ENCODE assay signal across 8 mouse cellular contexts in genomic region chr12:100159261-100159975, GRCm38 (mm10). TPM values are rescaled to one million over a fixed set of nuclear protein-coding genes. Genes with fewer than 3 reads are reported as not detected.
DNase-seq lines count a peak whose midpoint lies in the region; ATAC-seq and TF ChIP-seq lines count a peak whose summit lies in the region.

Gene Nrde2, minus strand, starts transcription at chr12:100159653.

- peak within 1 kb of the TSS; percentile 63 for H3K9ac ChIP-seq in heart, embryonic 12.5 days
- H3K9ac ChIP-seq in kidney, postnatal 0 days (ENCODE audit: low read depth, low read length), result peak within 1 kb of the TSS; percentile 61
- H3K9ac ChIP-seq in liver, embryonic 11.5 days (ENCODE audit: low read depth, low read length), result peak within 1 kb of the TSS; percentile 70
- H3K9ac ChIP-seq in stomach, embryonic 14.5 days (replicated peaks; ENCODE audit: low read depth, low read length), result peak within 1 kb of the TSS; percentile 64

- H3K27me3 ChIP-seq in heart, embryonic 12.5 days (replicated peaks), result no peaks in the 10 kb centered on the region
- H3K27me3 ChIP-seq in kidney, postnatal 0 days (ENCODE audit: insufficient read depth, low read length), result no peaks in the 10 kb centered on the region
- no peaks in the 10 kb centered on the region for H3K27me3 ChIP-seq in liver, embryonic 11.5 days (replicated peaks; ENCODE audit: control insufficient read depth, insufficient read depth, low read length)
- no peaks in the 10 kb centered on the region for H3K27me3 ChIP-seq in stomach, embryonic 14.5 days (ENCODE audit: control insufficient read depth, insufficient read depth, low read length)

- no peaks in the 10 kb centered on the region for H3K9me3 ChIP-seq in heart, embryonic 12.5 days (replicated peaks)
- no peaks in the 10 kb centered on the region for H3K9me3 ChIP-seq in kidney, postnatal 0 days (replicated peaks; ENCODE audit: low read length)
- H3K9me3 ChIP-seq in liver, embryonic 11.5 days (ENCODE audit: control insufficient read depth, low read length), result no peaks in the 10 kb centered on the region
- no peaks in the 10 kb centered on the region for H3K9me3 ChIP-seq in stomach, embryonic 14.5 days (ENCODE audit: control insufficient read depth, low read depth, low read length)

- H3K36me3 ChIP-seq in heart, embryonic 12.5 days, result peaks cover 8% of the 10 kb centered on the region
- 0 out of 2 replicates have a peak, but pooled peaks cover 2% of the 10 kb centered on the region for H3K36me3 ChIP-seq in kidney, postnatal 0 days (ENCODE audit: insufficient read depth, low read length)
- H3K36me3 ChIP-seq in liver, embryonic 11.5 days (ENCODE audit: control insufficient read depth, insufficient read depth, low read length), result no peaks in the 10 kb centered on the region
- H3K36me3 ChIP-seq in stomach, embryonic 14.5 days (ENCODE audit: control insufficient read depth, insufficient read depth, low read length), result no peaks in the 10 kb centered on the region

- peak; percentile 93 for DNase-seq in CD4-positive helper T cell, adult 2 months (ENCODE audit: low read depth, low spot score)
- DNase-seq in brain, embryonic 18.5 days (ENCODE audit: low read depth, low spot score), result peak; percentile 87
- DNase-seq in kidney, postnatal 0 days (ENCODE audit: low spot score), result peak; percentile 98
- peak; percentile 90 for DNase-seq in liver, embryonic 11.5 days (ENCODE audit: low spot score)
- peak; percentile 92 for DNase-seq in naive thymus-derived CD4-positive, alpha-beta T cell, adult 2 months (ENCODE audit: low read depth)

- ATAC-seq in erythroid progenitor cell, adult 5-6 weeks (replicated peaks; ENCODE audit: low FRiP score, poor library complexity, severe bottlenecking), result peak; percentile 100
- ATAC-seq in heart, embryonic 12.5 days (ENCODE audit: insufficient number of reproducible peaks, low FRiP score), result peak; percentile 99
- ATAC-seq in kidney, postnatal 0 days (replicated peaks; ENCODE audit: low FRiP score, low read depth), result peak; percentile 99
- peak; percentile 99 for ATAC-seq in liver, embryonic 11.5 days (replicated peaks; ENCODE audit: low FRiP score)
- peak; percentile 99 for ATAC-seq in stomach, embryonic 14.5 days (ENCODE audit: insufficient number of reproducible peaks, insufficient read depth, low FRiP score, low read depth)

- under 1% methylated on average over 26 of the region's 26 CpGs for WGBS in heart, embryonic 12.5 days
- under 1% methylated on average over 26 of the region's 26 CpGs for WGBS in kidney, postnatal 0 days
- under 1% methylated on average over 26 of the region's 26 CpGs for WGBS in liver, embryonic 11.5 days
- 1% methylated on average over 26 of the region's 26 CpGs for WGBS in stomach, embryonic 14.5 days

- H3K4me1 ChIP-seq in heart, embryonic 12.5 days (replicated peaks), result peaks cover 3% of the 10 kb centered on the region
- no peaks in the 10 kb centered on the region for H3K4me1 ChIP-seq in kidney, postnatal 0 days (replicated peaks; ENCODE audit: insufficient read depth, low read length)
- peaks cover 4% of the 10 kb centered on the region; the same call in 1 of the 2 replicates for H3K4me1 ChIP-seq in liver, embryonic 11.5 days (replicated peaks; ENCODE audit: control insufficient read depth, insufficient read depth, low read length)
- peaks cover 3% of the 10 kb centered on the region; the same call in 1 of the 2 replicates for H3K4me1 ChIP-seq in stomach, embryonic 14.5 days (ENCODE audit: control insufficient read depth, insufficient read depth, low read length)

- peak within 1 kb of the TSS; percentile 68 for H3K4me2 ChIP-seq in heart, embryonic 12.5 days
- peak within 1 kb of the TSS; percentile 67 for H3K4me2 ChIP-seq in kidney, postnatal 0 days (ENCODE audit: low read length)
- peak within 1 kb of the TSS; percentile 85 for H3K4me2 ChIP-seq in liver, embryonic 11.5 days
- H3K4me2 ChIP-seq in stomach, embryonic 14.5 days (replicated peaks; ENCODE audit: low read depth, low read length), result peak within 1 kb of the TSS; percentile 79

- peak within 1 kb of the TSS; percentile 65 for H3K4me3 ChIP-seq in heart, embryonic 12.5 days
- H3K4me3 ChIP-seq in kidney, postnatal 0 days (replicated peaks; ENCODE audit: low read depth, low read length), result peak within 1 kb of the TSS; percentile 46
- H3K4me3 ChIP-seq in liver, embryonic 11.5 days (ENCODE audit: low read depth, low read length), result peak within 1 kb of the TSS; percentile 60
- H3K4me3 ChIP-seq in stomach, embryonic 14.5 days (ENCODE audit: low read depth, low read length), result peak within 1 kb of the TSS; percentile 43

- H3K27ac ChIP-seq in heart, embryonic 12.5 days (ENCODE audit: poor library complexity, severe bottlenecking), result peak within 1 kb of the TSS; percentile 60
- peak within 1 kb of the TSS; percentile 78 for H3K27ac ChIP-seq in kidney, postnatal 0 days
- H3K27ac ChIP-seq in liver, embryonic 11.5 days (ENCODE audit: low read depth, low read length), result peak within 1 kb of the TSS; percentile 36; the same call in 1 of the 2 replicates
- peak within 1 kb of the TSS; percentile 4; the same call in 1 of the 2 replicates for H3K27ac ChIP-seq in stomach, embryonic 14.5 days (ENCODE audit: low read length)

- TF ChIP-seq CTCF in kidney, postnatal 0 days (IDR thresholded peaks at IDR 0.05; ENCODE audit: low read depth), result peak; percentile 41; the same call in 1 of the 2 replicates

RNA-seq across cellular contexts. Expression of gene Nrde2, which starts in this region (rescaled TPM):
- total RNA-seq in erythroid progenitor cell, adult 5-6 weeks (2015; ENCODE audit: low replicate concordance), result 1.4 and 10.1 TPM in 2 replicates
- total RNA-seq in erythroid progenitor cell, adult 5-6 weeks (2017; ENCODE audit: low replicate concordance), result 4.8 and 11.3 TPM in 2 replicates
- 9.5 and 10.8 TPM in 2 replicates for polyA plus RNA-seq in heart, embryonic 12.5 days (2016; fragmentation: Nextera tagmentation; extraction: Ambion mirVana)
- 17.2 and 18.6 TPM in 2 replicates for polyA plus RNA-seq in kidney, postnatal 0 days (2015; fragmentation: Nextera tagmentation; extraction: Ambion mirVana)
- polyA plus RNA-seq in liver, embryonic 11.5 days (2014; fragmentation: Nextera tagmentation; extraction: Ambion mirVana), result 14.0 and 14.3 TPM in 2 replicates
- 13.1 and 13.3 TPM in 2 replicates for polyA plus RNA-seq in stomach, embryonic 14.5 days (2014; fragmentation: Nextera tagmentation; extraction: Ambion mirVana)

Comparison
In these comparisons a context has a peak if more than half of its experiments do, and no peak if none do; other contexts are left out.
1. Peak in every context shown above with its lines: DNase-seq, ATAC-seq, H3K4me3 ChIP-seq and H3K27ac ChIP-seq.
2. H3K27ac ChIP-seq: peak in every context shown above with its lines; median percentile 78 in kidney, postnatal 0 days; 60 in heart, embryonic 12.5 days; 36 in liver, embryonic 11.5 days; 4 in stomach, embryonic 14.5 days.